Mouse (Mus musculus): ENCODE measurements at regions not wholly inside any gene's neighbourhood (a gene's known extent, or its start where the extent isn't known, plus 50 kb on each side); places are given as distances from the start of the nearest gene placed in this dataset.

DNA sequence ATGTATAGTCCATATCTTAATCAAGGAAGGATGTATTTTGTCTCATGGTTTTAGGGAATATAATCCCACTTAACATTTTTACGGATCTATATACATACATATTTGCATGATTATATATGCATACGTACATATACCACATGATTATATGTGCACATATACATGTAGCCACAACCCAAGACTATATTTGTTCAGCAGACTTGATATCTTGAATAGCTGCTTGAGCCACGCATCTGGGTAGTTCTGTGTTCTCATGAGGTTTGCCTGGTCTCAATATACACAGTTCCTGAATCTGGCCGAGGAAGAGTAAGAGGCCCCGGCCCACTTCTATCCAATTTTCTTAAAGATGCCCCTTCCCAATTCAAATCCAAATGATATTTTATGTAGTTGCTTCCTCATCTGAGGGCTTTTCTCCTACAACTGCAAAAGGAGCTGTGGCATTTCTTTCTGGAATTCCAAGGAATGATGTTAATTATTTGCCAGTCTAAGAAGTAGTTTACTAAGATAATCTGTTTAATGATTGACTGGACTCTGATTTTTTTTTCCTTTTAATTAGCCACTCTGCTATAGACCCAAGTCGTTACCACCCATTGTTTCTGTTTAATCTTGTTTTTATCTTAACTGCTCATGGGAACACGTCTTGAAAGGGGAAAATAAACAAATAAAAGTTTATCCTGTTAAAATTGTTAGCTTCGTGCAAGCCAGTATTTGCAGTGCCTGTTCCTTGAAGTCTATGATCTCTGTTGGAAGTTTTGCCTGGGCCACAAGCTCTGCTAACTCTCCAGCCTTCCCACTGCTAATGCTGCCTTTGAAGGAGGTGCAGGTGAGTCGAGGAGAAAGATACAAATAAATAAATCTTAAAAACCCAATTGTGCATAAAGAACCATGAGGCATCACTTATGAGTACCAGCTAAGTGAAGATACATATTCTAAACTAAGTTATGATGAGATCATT lies 112.9 kb upstream of the Kitl start:
- no peak for DNase-seq

GRCm38 (mm10) chr10:99900955-99901835 lies 114.2 kb upstream of the Kitl start:
- no peak for DNase-seq

DNA sequence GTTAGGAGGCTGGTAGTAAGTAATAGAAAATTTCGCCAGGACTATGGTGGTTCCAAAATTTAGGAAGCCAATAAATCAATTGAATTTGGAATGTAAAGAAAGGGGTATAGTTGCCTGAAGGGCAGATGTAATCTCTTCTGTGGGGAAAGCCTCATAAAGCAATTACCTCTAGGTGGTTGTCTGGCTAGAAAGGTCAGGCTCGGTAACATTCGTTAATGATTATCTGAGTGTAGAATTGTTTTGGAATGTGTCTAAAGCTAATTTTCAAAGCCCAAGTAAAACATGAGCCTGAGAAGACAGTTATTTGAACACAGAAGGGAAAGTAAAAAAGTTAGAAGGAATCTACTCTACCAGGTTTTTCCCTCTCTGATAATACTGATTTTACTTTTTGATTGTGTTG lies 121.4 kb upstream of the Kitl start:
- no peak for DNase-seq

DNA sequence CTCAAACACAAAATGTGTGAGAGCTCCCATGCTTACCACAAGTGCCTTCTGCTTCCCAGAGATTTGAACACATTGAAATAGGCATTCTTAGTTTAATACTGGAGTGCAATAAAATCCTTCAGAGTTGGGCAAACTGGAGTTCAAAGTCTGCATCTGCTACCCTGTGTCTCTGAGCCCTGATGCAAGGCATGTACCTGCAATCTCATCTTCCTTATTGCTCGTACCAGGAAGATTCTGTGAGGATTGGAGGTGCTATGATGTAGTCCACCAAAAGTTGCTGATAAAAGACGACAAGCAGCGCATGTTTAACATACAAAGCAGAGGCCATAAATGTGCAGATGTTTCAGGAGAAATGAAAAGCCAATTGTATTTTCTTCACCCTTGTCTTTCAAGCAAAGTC lies 123.5 kb upstream of the Kitl start:
- DNase-seq: no peak

DNA sequence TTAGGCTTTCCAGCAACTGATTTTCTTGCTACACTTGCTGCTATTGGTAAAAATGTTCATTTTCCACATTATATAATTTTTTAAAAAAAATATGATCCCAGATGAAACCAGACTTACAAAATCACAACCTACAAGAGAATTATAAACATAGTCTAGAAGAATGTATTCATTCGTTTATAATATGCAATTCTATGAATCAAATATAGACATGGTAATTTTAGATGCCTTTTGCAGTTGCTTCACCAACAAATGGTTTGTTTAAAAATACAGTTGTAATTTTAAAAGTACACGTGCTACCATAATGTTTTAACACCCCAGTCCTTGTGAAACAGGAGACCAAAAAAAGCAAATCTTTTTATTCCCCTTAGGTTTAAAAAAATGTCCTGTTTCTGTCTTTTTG lies 122.4 kb upstream of the Csl start:
- DNase-seq: no peak

DNA sequence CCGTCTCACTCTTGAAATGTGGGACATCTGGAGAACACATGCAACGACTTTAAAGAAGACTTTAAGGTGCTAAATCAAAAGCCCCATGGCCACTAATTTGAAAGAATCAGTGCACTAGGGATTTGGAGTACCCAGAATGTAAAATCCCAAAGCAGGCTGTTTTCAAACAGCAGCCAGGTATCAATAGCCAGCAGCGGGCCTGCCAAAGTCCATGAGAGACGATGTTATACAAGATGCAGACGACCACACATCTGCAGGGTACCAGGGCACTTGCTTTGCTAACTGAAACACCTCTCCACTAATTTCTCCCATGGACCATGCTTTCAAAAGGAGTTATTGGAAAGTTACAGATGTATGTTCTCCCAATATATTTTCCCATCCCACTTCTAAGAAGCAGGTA lies 119.9 kb upstream of the Csl start:
- no peak for DNase-seq

DNA sequence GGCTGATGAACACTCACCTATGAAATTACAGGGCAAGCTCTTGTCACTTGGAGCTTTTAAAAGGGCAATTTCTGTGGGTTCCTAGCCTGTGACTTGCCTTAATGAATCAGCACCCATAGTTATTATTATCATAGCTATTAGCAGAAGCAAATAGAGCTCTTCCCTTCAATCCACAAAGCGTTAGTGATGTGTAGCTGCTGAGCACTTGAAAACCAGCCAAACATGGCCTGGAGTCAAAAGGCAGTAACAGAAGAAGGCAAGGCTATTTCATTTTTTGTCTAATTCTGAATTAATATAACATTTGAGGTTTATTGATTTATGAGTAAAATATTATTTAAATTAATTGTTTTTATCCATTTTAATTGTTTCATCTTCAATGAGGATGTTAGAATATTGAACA lies 105.3 kb upstream of the Csl start:
- no peak for DNase-seq

GRCm38 (mm10) chr10:99860322-99861089 lies 101.0 kb upstream of the Csl start:
- no peak for DNase-seq

- DNase-seq: no peak
Observed at GRCm38 (mm10) chr10:99844110-99844509, 84.7 kb upstream of the Csl start.

DNA sequence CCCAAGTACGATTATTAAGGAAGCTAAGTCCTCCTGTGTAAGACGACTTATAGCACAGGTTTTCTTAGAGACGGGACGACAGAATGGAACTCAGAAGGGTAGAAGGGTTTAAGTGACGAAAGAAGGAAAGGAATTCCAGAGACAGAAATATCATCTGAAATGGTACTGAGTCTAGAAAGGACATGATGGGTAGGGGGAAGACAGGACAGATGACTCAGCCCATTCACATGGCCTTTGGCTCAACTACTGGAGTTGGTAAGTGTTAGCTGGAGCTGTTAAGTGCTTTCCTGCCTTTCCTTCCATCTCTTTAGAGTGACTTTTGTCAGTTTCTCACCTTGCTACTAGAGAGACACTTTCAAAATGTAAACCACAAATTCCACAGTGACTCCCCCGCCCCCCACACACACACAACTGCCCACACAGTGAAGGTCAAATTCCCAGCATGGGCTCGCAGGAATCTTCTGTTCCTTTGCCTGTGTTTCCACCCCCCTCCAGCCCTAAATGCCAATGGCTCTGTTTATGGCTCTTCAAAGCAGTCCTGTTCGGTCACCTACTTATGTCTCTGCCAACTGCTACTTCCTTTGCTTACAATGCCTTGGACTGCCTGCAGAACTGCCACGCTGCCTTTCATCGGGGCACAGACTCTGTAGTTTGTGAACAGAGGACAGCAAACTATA lies 81.8 kb upstream of the Csl start:
- DNase-seq: no peak

GRCm38 (mm10) chr10:99840179-99840876 lies 80.9 kb upstream of the Csl start:
- DNase-seq: peak; percentile 15

DNA sequence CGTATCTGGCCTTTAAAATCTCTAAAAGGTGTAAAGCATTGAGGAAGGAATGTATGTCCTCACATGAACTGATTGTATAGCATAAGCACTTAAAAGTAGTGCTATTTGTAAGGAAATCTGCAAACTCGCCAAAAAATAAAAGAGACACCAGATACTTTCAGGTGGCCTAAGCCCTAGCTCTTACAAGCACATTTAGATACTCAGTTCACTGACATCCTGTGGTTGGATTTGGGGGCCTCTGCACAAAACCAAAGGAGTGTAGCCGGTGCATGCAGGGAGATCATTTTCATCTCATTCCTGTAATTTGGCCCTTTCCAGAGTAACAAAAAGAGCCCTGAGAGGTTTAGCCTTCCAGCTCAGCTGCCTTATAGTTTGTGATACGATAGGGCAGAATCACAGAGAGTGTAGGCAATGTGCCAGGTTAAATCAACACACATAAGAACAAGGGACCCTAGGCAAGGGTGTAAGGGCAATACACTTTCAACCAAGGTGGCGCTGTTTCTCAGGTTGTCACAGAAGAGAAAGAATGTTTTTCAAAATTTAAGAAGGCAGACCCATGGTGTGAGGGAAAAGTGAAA lies 77.5 kb upstream of the Csl start:
- no peak for DNase-seq

GRCm38 (mm10) chr10:99834905-99835633 lies 75.6 kb upstream of the Csl start:
- no peak for DNase-seq

- DNase-seq: no peak
Observed at GRCm38 (mm10) chr10:99829974-99830373, 70.5 kb upstream of the Csl start.

- DNase-seq: no peak
Observed at GRCm38 (mm10) chr10:99827476-99827875, 68.0 kb upstream of the Csl start.

DNA sequence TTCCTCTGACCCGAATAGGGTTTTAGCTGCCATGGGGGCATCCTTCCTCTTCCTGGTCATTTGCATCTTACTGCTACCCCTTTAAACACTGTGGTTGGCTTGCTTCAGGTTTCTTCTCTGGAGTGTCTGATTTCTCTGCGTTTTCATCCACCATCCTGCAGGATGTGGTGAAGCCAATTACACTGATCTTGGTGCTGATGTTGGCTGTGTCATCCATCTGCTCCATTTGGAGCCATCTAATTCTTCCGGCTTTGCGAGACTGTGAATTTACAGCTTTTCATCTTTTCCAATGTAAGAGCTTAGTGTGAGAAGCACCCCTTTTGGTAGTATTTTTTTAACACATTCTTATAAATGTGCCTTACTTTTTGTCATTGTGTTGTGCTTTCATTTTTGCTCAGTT lies 66.4 kb upstream of the Csl start:
- DNase-seq: no peak

- DNase-seq: no peak
Observed at GRCm38 (mm10) chr10:99812069-99812650, 52.7 kb upstream of the Csl start.

- no peak for DNase-seq
Observed at GRCm38 (mm10) chr10:99811430-99811829, 52.0 kb upstream of the Csl start.
